Mouse (Mus musculus) adrenal gland, postnatal 25 days (tissue): ENCODE measurements around the gene Tmem243. TPM values are rescaled to one million over a fixed set of nuclear protein-coding genes. Genes with fewer than 3 reads are reported as not detected.

Source experiments
- DNase-seq: peaks from one replicate; pipeline ENCODE4 v3.0.0; 2021; ENCODE audit warnings: mixed read lengths
- long read RNA-seq: library from polyadenylated mRNA; stranded (forward); transcript quantifications from one replicate; pipeline ENCODE4 v2.0.0, GENCODE M21; 2021
- total RNA-seq: library from RNA; stranded (reverse); gene quantifications from 2 replicates; pipeline ENCODE4 v1.2.3, GENCODE M21; 2021

Tmem243 gene
- total RNA-seq, result 43.7 and 52.5 TPM in 2 replicates
- long read RNA-seq, full-length matches to known transcripts, result 65 of 80 reads
- long read RNA-seq, partial matches to known transcripts, result 11 of 80 reads
- long read RNA-seq, other reads (novel, unspliced or antisense), result 4 of 80 reads

DNA sequence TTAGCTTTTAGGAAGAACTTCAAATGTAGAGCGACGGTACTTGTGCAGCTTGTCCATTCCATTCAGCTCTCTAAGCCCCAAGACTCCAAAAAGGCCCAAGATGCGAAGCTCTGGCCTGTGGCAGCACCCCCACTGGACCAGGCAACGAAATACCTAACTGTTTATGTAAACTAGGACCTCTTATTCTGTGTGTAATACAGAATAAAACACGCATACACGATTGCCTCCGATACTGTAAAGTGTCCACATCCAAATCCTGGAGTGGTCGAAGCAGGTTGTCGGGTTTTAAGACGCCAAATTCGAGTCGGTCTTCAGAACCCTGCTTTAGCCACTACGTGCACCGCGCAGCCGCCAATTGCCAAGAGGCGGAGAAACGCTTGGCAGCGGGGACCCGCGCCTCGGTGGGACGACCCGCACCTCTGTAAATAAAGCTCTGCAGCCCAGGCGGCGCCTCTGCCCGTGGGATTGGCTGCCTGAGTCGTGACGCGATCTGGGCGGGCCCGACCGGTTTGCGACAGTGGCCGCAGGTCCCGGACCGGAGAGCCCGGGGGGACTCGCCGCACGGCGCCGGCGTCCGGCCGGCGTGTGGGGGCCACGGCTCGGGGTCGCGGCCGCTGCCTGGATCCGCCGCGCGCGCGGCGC is at the start of gene Tmem243:
TSS of gene Tmem243 (plus strand) at position 462 of the 642 bp plus-strand sequence.
- DNase-seq, result peak; percentile 94

GRCm38 (mm10) chr5:9056020-9056660 is 44.3 kb upstream of the Tmem243 start:
- peak; percentile 18 for DNase-seq

- peak; percentile 51 for DNase-seq
These were observed 43.1 kb upstream of the Tmem243 start for GRCm38 (mm10) chr5:9057277-9057879.

DNA sequence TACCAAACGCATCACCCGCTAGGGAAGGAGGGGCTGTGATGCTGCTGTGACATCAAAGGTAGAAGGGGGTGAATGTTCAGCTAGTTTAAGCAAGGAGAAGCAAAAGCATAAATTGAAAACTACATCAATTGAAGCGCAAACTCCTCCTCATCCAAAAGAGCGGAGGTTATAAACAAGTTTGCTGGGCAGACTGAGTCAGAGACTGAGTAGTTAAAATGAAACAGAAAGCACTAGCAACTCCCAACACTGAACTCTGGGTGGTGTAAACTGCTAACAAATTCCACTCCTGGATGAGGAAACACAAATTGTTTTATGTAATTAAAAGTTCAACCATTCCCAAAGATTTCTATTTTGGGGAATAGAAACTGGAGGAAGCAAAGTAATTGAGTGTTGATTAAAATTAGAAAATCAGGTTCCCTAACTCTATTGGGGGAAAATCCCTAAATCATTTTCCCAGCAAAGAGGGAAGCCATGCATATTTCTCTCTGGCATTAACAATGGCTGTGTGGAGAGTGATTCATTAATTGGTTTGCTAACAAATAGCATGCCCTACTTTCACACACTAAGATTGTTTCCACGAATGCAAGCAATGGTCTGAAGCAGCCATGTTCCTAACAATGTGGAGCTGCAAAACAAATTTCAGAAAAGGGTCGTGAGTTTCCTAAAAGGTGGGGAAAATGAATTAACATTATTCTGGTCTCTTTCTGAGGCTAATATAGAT is 41.0 kb upstream of the Tmem243 start:
- no peak for DNase-seq

- DNase-seq, result no peak
These were observed 40.2 kb upstream of the Tmem243 start for GRCm38 (mm10) chr5:9060228-9060627.

- DNase-seq, result no peak
These were observed 36.3 kb upstream of the Tmem243 start for GRCm38 (mm10) chr5:9064217-9064616.

- peak; percentile 64 for DNase-seq
These were observed 31.6 kb upstream of the Tmem243 start for GRCm38 (mm10) chr5:9068886-9069285.

GRCm38 (mm10) chr5:9069599-9070209 is 30.8 kb upstream of the Tmem243 start:
- no peak for DNase-seq

DNA sequence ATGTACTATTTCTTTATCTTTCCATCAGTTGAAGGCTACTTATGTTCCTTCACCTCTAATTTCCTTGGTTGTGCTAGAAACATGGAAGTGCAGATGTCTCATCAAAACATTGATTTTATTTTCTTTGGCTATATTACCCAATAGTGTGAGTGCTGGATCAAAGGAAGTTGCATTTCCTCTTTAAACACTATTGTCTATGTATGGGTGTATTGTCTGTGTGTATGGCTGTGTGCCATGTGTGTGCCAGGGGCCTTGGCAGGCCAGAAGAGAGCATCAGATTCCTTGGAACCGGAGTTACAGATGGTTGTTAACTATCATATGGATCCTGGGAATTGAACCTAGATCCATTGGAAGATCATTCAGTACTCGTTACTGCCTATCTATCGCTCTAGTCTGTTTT is 29.1 kb upstream of the Tmem243 start:
- DNase-seq, result no peak

GRCm38 (mm10) chr5:9073177-9073854 is 27.2 kb upstream of the Tmem243 start:
- DNase-seq, result peak; percentile 13

- no peak for DNase-seq
These were observed 20.5 kb upstream of the Tmem243 start for GRCm38 (mm10) chr5:9079773-9080501.

DNA sequence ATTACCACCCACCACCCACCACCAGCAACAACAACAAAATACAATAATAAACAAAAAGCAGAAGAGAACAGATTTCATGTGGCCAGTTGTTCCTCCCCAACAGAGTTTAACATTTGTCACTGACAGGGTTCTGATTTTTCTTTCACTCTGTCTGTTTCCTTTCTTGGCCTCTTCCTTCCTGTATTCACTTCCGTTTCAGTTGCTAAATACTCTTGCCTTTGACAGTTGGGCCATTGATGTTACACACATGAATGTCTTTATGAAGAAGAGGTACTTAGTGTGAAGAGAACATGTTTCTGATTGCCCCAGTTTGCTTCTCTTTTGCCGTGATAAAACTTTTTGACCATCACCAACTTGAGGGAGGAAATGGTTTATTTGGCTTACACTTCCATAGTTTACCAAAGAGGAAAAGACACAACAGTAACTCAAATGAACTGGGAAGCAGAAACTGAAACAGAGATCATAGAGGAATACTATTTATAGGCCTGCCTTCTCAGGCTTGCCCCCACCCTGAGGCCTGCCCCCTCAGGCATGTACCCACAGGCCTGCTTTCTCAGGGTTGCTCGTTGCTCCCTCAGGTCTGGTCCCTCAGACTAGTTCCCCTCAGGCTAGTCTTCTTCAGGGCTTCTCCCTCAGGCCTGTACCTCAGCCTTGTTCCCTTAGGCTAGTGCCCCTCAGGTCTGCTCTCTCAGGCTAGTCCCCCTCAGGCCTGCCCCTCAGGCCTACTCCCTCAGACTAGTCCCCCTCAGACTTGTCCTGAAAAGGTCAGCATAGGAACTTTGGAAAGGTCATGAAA is 13.3 kb upstream of the Tmem243 start:
- DNase-seq, result no peak

DNA sequence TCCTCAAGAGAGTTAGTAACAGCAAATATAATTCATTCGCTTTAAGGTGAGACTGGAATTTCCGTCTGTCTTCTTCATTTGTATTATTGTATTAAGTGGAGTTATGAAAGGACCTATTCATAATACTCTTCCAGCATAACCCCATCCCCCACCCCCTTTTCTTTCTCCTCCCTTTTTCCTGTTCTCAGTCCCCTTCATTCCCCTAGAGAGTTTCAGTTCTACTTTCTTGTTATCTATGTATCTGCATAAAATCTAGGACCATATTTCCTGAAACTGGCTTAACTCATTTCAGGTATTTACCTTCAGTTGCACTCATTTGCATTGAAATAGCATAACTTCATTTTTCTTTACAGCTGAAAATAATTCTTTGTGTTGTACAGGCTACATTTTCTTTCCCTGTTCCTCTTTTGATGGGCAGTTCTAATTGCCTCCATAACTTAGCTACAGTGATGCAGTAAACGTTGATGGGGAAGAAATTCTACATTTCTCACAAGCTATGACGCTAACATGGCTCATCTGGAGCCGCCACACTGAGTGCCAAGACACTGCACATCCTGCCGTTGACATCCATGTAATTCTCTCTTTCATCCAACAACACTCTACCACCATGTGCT is 9.9 kb upstream of the Tmem243 start:
- DNase-seq, result no peak

GRCm38 (mm10) chr5:9092716-9093115 is 7.8 kb upstream of the Tmem243 start:
- no peak for DNase-seq

- no peak for DNase-seq
These were observed 7.0 kb upstream of the Tmem243 start for GRCm38 (mm10) chr5:9093490-9093889.

DNA sequence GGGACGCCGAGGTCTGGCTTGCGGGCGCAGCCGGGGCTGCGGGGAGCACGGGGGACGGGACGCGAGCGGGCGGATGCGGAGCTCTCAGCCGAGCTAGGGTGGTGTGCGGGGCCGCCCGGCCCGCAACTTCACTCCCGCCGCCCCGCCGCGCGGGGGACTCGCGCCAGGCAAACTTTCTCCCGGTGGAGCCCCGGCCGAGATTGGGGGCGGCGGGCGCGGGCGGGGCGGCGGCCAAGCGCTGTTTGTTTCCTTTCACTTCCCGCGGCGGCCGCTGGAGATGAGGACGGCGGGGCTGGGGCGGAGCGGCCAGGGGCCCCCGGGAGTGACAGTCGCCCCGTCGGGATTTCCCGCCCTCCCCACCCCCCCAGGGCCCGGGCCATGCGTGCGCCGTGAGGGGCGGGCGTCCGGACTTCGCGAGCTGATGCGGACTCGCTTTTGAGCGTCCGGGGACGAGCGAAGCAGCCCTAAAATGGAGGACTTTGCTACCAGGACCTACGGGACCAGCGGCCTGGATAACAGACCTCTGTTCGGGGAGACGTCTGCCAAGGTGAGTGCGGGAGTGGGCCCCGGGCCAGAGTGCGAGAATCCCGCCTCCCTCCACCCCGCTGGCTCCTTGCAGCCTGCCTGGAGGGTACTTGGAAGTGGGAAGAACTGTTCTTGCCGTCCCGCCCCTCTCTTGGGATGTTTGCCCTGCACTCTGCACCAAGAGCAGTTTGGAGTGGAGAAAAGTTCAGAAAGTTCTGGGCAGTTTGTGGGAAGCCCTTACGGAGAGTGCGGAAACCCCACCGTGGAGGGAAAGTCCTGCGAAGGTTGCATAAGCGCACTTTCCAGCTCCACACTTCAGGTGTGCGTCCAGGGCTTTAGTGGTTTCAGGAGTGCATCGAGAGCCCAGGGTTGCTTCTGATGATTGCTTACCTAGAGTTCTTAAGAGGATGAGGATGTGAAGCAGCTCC is 657 bp downstream of the Tmem243 start:
- DNase-seq, result peak; percentile 66

GRCm38 (mm10) chr5:9102696-9103095 is 2.2 kb downstream of the Tmem243 start:
- DNase-seq, result peak; percentile 11

- no peak for DNase-seq
These were observed 3.5 kb downstream of the Tmem243 start for GRCm38 (mm10) chr5:9103958-9104357.
